Mouse (Mus musculus) stomach, postnatal 0 days (tissue): ENCODE results near the gene Cdc42bpa. TPM values are rescaled to one million over a fixed set of nuclear protein-coding genes. Genes with fewer than 3 reads are reported as not detected.

Experiments used
- ATAC-seq: fragments of 200-750 bp; cut with Nextera tagmentation; 2 replicates; pipeline ENCODE4 v1.8.0; 2017; ENCODE audit not compliant: low FRiP score, low TSS enrichment
- DNase-seq: peaks from one replicate; pipeline ENCODE4 v3.0.0-alpha.2; 2016; ENCODE audit warnings: low spot score
- H3K27ac ChIP-seq: fragments of 300-500 bp; sonication (generic); replicated peaks from 2 replicates; pipeline ENCODE4 v1.5.1; 2014; ENCODE audit warnings: mild to moderate bottlenecking, control low read depth
- H3K27me3 ChIP-seq: fragments of 300-500 bp; sonication (generic); 2 replicates; pipeline ENCODE4 v1.6.1; 2014; ENCODE audit warnings: low read length; ENCODE audit not compliant: control insufficient read depth, insufficient read depth
- H3K36me3 ChIP-seq: fragments of 300-500 bp; sonication (generic); 2 replicates; pipeline ENCODE4 v1.6.1; 2014; ENCODE audit warnings: low read length, mixed read lengths; ENCODE audit not compliant: control insufficient read depth, insufficient read depth
- H3K4me1 ChIP-seq: fragments of 300-500 bp; sonication (generic); replicated peaks from 2 replicates; pipeline ENCODE4 v1.6.1; 2014; ENCODE audit warnings: antibody characterized with exemption; ENCODE audit not compliant: control insufficient read depth, insufficient read depth
- H3K4me2 ChIP-seq: fragments of 300-500 bp; sonication (generic); replicated peaks from 2 replicates; pipeline ENCODE4 v1.6.1; 2014; ENCODE audit warnings: low read depth, mild to moderate bottlenecking, control low read depth, moderate library complexity
- H3K4me3 ChIP-seq: fragments of 300-500 bp; sonication (generic); 2 replicates; pipeline ENCODE4 v1.5.1; 2014; ENCODE audit warnings: low read depth, low read length, control low read depth
- H3K9ac ChIP-seq: fragments of 300-500 bp; sonication (generic); 2 replicates; pipeline ENCODE4 v1.6.1; 2014; ENCODE audit warnings: mild to moderate bottlenecking, low read length, control low read depth, mixed read lengths
- H3K9me3 ChIP-seq: fragments of 300-500 bp; sonication (generic); 2 replicates; pipeline ENCODE4 v1.6.1; 2016; ENCODE audit warnings: low read length; ENCODE audit not compliant: control insufficient read depth
- CTCF ChIP-seq: IDR thresholded peaks from 2 replicates; pipeline ENCODE4 v1.5.1; 2016; ENCODE audit warnings: antibody characterized with exemption, low read depth, mild to moderate bottlenecking, moderate library complexity
- EP300 ChIP-seq: optimal IDR thresholded peaks from 2 replicates; pipeline ENCODE3; 2016; ENCODE audit warnings: antibody characterized with exemption
- WGBS: fragments of 180-500 bp; shearing (Covaris S2); extraction: QIAGEN DNeasy Blood & Tissue Kit; methylation state at CpG from one replicate; pipeline ENCODE4 v1.1.7; 2014; 5-methylcytosine and 5-hydroxymethylcytosine counted together
- polyA plus RNA-seq: library from polyadenylated mRNA; unstranded; fragments of >200 nt; fragmentation: Nextera tagmentation; extraction: Ambion mirVana; gene quantifications from 2 replicates; pipeline ENCODE4 v1.2.1, GENCODE M21; 2015

Gene Cdc42bpa
- polyA plus RNA-seq, result 8.0 and 8.8 TPM in 2 replicates

DNA sequence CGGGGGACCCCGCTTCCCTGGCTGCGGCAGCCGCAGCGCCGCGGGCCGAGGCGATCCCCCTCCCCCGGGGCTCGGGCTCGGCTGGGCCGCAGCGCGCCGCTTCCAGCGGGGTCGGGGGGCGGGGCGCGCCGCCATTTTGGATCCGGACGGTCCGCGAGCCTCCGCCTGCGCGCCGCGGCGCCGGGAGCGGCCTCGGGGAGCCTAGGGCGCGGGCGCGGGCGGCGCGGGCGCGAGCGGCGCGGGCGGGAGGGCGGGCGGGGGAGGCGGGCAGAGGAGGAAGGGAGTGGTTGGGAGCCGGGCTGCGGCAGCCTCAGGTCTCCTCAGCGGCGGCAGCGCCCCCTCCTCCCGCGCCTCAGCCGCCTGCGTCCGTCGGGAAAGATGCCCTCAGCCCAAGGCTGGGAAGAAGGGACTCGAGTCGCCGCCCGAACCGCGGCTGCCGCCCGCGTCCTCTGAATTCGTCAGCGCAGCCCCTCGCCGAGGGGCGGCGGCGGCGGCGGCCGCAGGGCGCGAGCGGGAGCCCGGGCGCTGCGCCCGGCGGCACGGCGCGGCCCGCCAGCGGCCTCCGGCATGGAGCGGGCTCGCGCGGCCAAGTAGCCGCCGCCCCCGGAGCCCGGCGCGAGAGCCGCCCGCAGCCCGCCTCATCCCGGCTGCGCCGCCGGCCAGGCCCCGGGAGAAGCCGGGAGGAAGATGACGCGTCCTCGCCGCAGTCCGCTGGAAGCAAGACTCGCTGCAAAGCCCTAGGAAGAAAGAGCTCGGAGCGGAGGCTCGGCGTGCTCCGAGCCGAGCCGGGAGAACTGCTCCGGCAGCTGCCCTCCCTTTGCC is at the start of gene Cdc42bpa:
TSS of gene Cdc42bpa (plus strand) at position 752 of the 822 bp plus-strand sequence.
- Histone ChIP-seq H3K36me3 (no peaks in the 10 kb centered on the region), H3K27ac (peak within 1 kb of the TSS; percentile 97)

DNA sequence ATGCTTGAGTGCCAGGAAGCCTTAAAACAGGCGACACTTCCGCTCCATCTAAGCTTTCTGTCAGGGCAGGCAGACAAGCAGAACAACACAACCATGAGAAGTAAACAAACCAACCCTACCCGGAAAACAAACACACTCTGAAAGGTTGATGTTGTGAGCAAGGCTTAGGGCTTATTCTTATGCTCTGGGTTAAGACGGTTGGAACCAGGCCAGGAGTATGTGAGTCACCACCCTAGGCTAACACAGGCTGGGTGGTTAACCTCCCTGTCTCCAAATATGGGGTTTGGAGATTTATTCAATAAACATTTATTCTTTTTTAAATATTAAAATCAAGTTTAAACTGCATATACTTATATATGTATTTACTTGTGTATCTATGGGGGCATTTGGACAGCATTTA is 46.8 kb upstream of the Cdc42bpa start:
- Histone ChIP-seq H3K4me2 (no peak overlapping the region), H3K27ac (no peak overlapping the region; the same call in 1 of the 2 replicates), H3K36me3 (no peaks in the 10 kb centered on the region), H3K9me3 (no peaks in the 10 kb centered on the region), H3K27me3 (no peaks in the 10 kb centered on the region), H3K9ac (no peak overlapping the region), H3K4me3 (no peak overlapping the region), H3K4me1 (no peaks in the 10 kb centered on the region)
- TF ChIP-seq EP300, result no peak
- TF ChIP-seq CTCF, result no peak
- WGBS, result 20% methylated on average over 4 of the region's 4 CpGs
- ATAC-seq (peak; percentile 98), DNase-seq (peak; percentile 87)

More for the DNA sequence above, at the start of gene Cdc42bpa:
- Histone ChIP-seq H3K4me3 (peak within 1 kb of the TSS; percentile 82), H3K9me3 (no peaks in the 10 kb centered on the region), H3K9ac (peak within 1 kb of the TSS; percentile 93), H3K4me2 (peak within 1 kb of the TSS; percentile 82), H3K4me1 (no peaks in the 10 kb centered on the region), H3K27me3 (no peaks in the 10 kb centered on the region)
- no peak for TF ChIP-seq EP300
- TF ChIP-seq CTCF, result peak; percentile 15; the same call in 1 of the 2 replicates
- under 1% methylated on average over 47 of the region's 128 CpGs for WGBS
- DNase-seq (peak; percentile 87), ATAC-seq (peak; percentile 96)

- no peak for ATAC-seq
- 42% methylated on average over 4 of the region's 4 CpGs for WGBS
- no peak for TF ChIP-seq CTCF
- TF ChIP-seq EP300, result no peak
- Histone ChIP-seq H3K9me3 (no peaks in the 10 kb centered on the region), H3K27ac (no peak overlapping the region), H3K36me3 (no peaks in the 10 kb centered on the region), H3K4me3 (no peak overlapping the region), H3K9ac (no peak overlapping the region), H3K4me2 (no peak overlapping the region), H3K4me1 (no peaks in the 10 kb centered on the region), H3K27me3 (no peaks in the 10 kb centered on the region)
- no peak for DNase-seq
Observed at GRCm38 (mm10) chr1:179917036-179917435, 43.2 kb upstream of the Cdc42bpa start.

DNA sequence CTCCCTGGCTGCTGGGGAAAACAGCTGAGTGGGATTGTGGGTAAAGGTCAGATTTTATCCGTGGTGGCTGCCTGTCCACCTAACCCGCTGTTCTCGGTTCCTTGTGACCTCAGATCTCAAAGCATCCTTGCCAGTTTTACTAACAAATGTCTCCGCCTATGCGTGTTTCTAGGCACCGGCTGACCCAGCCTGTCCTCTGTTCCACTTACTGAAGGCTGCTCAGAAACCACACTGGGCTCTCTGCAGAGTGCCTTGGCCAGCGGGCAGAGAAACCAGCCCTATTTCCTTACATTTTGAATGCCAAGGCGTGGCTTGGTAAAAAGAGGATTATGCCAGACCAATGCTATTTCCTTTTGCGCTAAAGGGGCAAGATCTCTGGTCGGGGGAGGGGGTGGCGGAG is 42.8 kb upstream of the Cdc42bpa start:
- WGBS, result 74% methylated on average over 11 of the region's 11 CpGs
- Histone ChIP-seq H3K4me2 (no peak overlapping the region), H3K4me3 (no peak overlapping the region), H3K9me3 (no peaks in the 10 kb centered on the region), H3K27me3 (no peaks in the 10 kb centered on the region), H3K9ac (no peak overlapping the region), H3K36me3 (no peaks in the 10 kb centered on the region), H3K27ac (no peak overlapping the region), H3K4me1 (no peaks in the 10 kb centered on the region)
- no peak for TF ChIP-seq EP300
- no peak for TF ChIP-seq CTCF
- no peak for ATAC-seq
- DNase-seq, result no peak

GRCm38 (mm10) chr1:179919656-179920436 is 40.4 kb upstream of the Cdc42bpa start:
- no peak for TF ChIP-seq EP300
- no peak for TF ChIP-seq CTCF
- Histone ChIP-seq H3K4me2 (no peak overlapping the region), H3K9me3 (no peaks in the 10 kb centered on the region), H3K4me3 (no peak overlapping the region), H3K4me1 (no peaks in the 10 kb centered on the region), H3K27me3 (no peaks in the 10 kb centered on the region), H3K27ac (no peak overlapping the region), H3K36me3 (no peaks in the 10 kb centered on the region), H3K9ac (no peak overlapping the region)
- DNase-seq, result no peak
- no peak for ATAC-seq
- WGBS, result 69% methylated on average over 8 of the region's 8 CpGs
